Mouse (Mus musculus): ENCODE data around the gene Plpp7.

Gene Plpp7

GRCm38 (mm10) chr2:32104122-32104521 lies 8.8 kb downstream of the Plpp7 start:
- DNase-seq = peak; percentile 12

- DNase-seq = peak; percentile 8
Observed at GRCm38 (mm10) chr2:32105117-32105913, 10.0 kb downstream of the Plpp7 start.

- no peak for DNase-seq
Observed at GRCm38 (mm10) chr2:32105930-32106329, 10.6 kb downstream of the Plpp7 start.

- no peak for DNase-seq
Observed at GRCm38 (mm10) chr2:32111268-32111667, 15.9 kb downstream of the Plpp7 start.

GRCm38 (mm10) chr2:32112548-32112947 lies 17.2 kb downstream of the Plpp7 start:
- DNase-seq = no peak

GRCm38 (mm10) chr2:32115851-32116268 lies 20.5 kb downstream of the Plpp7 start:
- no peak for DNase-seq

- no peak for DNase-seq
Observed at GRCm38 (mm10) chr2:32119802-32120750, 24.7 kb downstream of the Plpp7 start.

GRCm38 (mm10) chr2:32121150-32121549 lies 25.8 kb downstream of the Plpp7 start:
- DNase-seq = peak; percentile 55

- no peak for DNase-seq
Observed at GRCm38 (mm10) chr2:32121785-32122184, 26.5 kb downstream of the Plpp7 start.

GRCm38 (mm10) chr2:32127653-32128535 lies 32.6 kb downstream of the Plpp7 start:
- DNase-seq = peak; percentile 50

- DNase-seq = no peak
Observed at GRCm38 (mm10) chr2:32128536-32128841, 33.2 kb downstream of the Plpp7 start.

GRCm38 (mm10) chr2:32129383-32130074 lies 34.2 kb downstream of the Plpp7 start:
- no peak for DNase-seq

GRCm38 (mm10) chr2:32130435-32130834 lies 35.1 kb downstream of the Plpp7 start:
- peak; percentile 78 for DNase-seq

GRCm38 (mm10) chr2:32131205-32131834 lies 36.0 kb downstream of the Plpp7 start:
- peak; percentile 39 for DNase-seq

- DNase-seq = peak; percentile 57
Observed at GRCm38 (mm10) chr2:32131866-32132566, 36.7 kb downstream of the Plpp7 start.

- peak; percentile 77 for DNase-seq
Observed at GRCm38 (mm10) chr2:32132567-32132992, 37.3 kb downstream of the Plpp7 start.

- DNase-seq = peak; percentile 97
Observed at GRCm38 (mm10) chr2:32134039-32134438, 38.7 kb downstream of the Plpp7 start.

- DNase-seq = peak; percentile 98
Observed at GRCm38 (mm10) chr2:32137667-32138266, 42.4 kb downstream of the Plpp7 start.

- no peak for DNase-seq
Observed at GRCm38 (mm10) chr2:32139377-32139776, 44.0 kb downstream of the Plpp7 start.

GRCm38 (mm10) chr2:32140498-32140934 lies 45.2 kb downstream of the Plpp7 start:
- no peak for DNase-seq
